Mouse (Mus musculus) MEL (cell line): ENCODE measurements around the gene Dclk1. TPM values are rescaled to one million over a fixed set of nuclear protein-coding genes. Genes with fewer than 3 reads are reported as not detected.

Experiments
- DNase-seq: peaks from one replicate; pipeline ENCODE4 v3.0.0; 2011; ENCODE audit warnings: low read depth, low spot score
- H3K27ac ChIP-seq: 2 replicates; pipeline ENCODE4 v1.5.1; 2012; ENCODE audit warnings: low read depth, mild to moderate bottlenecking, control low read depth, low read length, moderate library complexity; ENCODE audit not compliant: control insufficient read depth
- H3K27me3 ChIP-seq, 2 experiments: fragments of 150-350 bp in 1 of 2; sonication (generic) in 1 of 2; 2 replicates each; pipeline ENCODE4 v1.6.1; 2012; ENCODE audit warnings: low read length in 2 of 2, mild to moderate bottlenecking in 2 of 2, improper control_type of control experiment in 1 of 2, moderate library complexity in 1 of 2; ENCODE audit not compliant: insufficient read depth in 2 of 2, control insufficient read depth in 1 of 2
- H3K36me3 ChIP-seq, 2 experiments: 2 replicates each; pipeline ENCODE4 v1.6.1; 2012 to 2014; ENCODE audit warnings: low read length in 2 of 2, improper control_type of control experiment in 1 of 2, inconsistent platforms in 1 of 2, mild to moderate bottlenecking in 1 of 2; ENCODE audit not compliant: insufficient read depth in 2 of 2, control insufficient read depth in 1 of 2
- H3K4me1 ChIP-seq, 2 experiments: fragments of 150-350 bp in 1 of 2; sonication (generic) in 1 of 2; 2 replicates each; pipeline ENCODE4 v1.6.1; 2012; ENCODE audit warnings: low read length in 2 of 2, improper control_type of control experiment in 1 of 2, mild to moderate bottlenecking in 1 of 2; ENCODE audit not compliant: insufficient read depth in 2 of 2, control insufficient read depth in 1 of 2
- H3K4me3 ChIP-seq, 2 experiments: fragments of 150-350 bp in 1 of 2; sonication (generic) in 1 of 2; 2 replicates each; pipeline ENCODE4 v1.5.1; 2012; ENCODE audit warnings: low read depth in 2 of 2, low read length in 2 of 2, mild to moderate bottlenecking in 2 of 2, moderate library complexity in 2 of 2, control low read depth in 1 of 2, improper control_type of control experiment in 1 of 2; ENCODE audit not compliant: control insufficient read depth in 1 of 2, insufficient read depth in 1 of 2
- H3K79me2 ChIP-seq: 2 replicates; pipeline ENCODE4 v1.6.1; 2012; ENCODE audit warnings: mild to moderate bottlenecking, low read length, moderate library complexity; ENCODE audit not compliant: control insufficient read depth, poor library complexity, insufficient read depth
- H3K9ac ChIP-seq: 2 replicates; pipeline ENCODE4 v1.6.1; 2012; ENCODE audit warnings: low read depth, mild to moderate bottlenecking, control low read depth, low read length, moderate library complexity; ENCODE audit not compliant: control insufficient read depth, poor library complexity, severe bottlenecking
- H3K9me3 ChIP-seq: fragments of 150-350 bp; sonication (generic); replicated peaks from 2 replicates; pipeline ENCODE4 v1.6.1; 2012; ENCODE audit warnings: mild to moderate bottlenecking, low read length, improper control_type of control experiment, moderate library complexity; ENCODE audit not compliant: insufficient read depth
- BHLHE40 ChIP-seq: IDR thresholded peaks from 2 replicates; pipeline ENCODE4 v1.6.1; 2012; ENCODE audit warnings: low read depth, mild to moderate bottlenecking, inconsistent platforms, low read length, improper control_type of control experiment, borderline replicate concordance
- CHD1 ChIP-seq: IDR thresholded peaks from 2 replicates; pipeline ENCODE4 v1.6.1; 2012; ENCODE audit warnings: low read depth, mild to moderate bottlenecking, inconsistent platforms, low read length, improper control_type of control experiment
- CHD2 ChIP-seq: IDR thresholded peaks from 2 replicates; pipeline ENCODE4 v1.6.1; 2011; ENCODE audit warnings: low read length, improper control_type of control experiment
- E2F4 ChIP-seq: IDR thresholded peaks from 2 replicates; pipeline ENCODE4 v1.6.1; 2011; ENCODE audit warnings: low read depth, low read length, improper control_type of control experiment, borderline replicate concordance
- ELF1 ChIP-seq: IDR thresholded peaks from 2 replicates; pipeline ENCODE4 v1.6.1; 2014; ENCODE audit warnings: low read depth, mild to moderate bottlenecking, inconsistent platforms, low read length, improper control_type of control experiment, moderate library complexity
- GABPA ChIP-seq: IDR thresholded peaks from 2 replicates; pipeline ENCODE4 v1.6.1; 2012; ENCODE audit warnings: low read depth, mild to moderate bottlenecking, inconsistent platforms, low read length, improper control_type of control experiment, moderate library complexity
- GATA1 ChIP-seq: IDR thresholded peaks from 2 replicates; pipeline ENCODE4 v1.6.1; 2011; ENCODE audit warnings: low read depth, low read length, improper control_type of control experiment
- MAFK ChIP-seq: IDR thresholded peaks from 2 replicates; pipeline ENCODE4 v1.6.1; 2011; ENCODE audit warnings: low read depth, mild to moderate bottlenecking, low read length, improper control_type of control experiment, borderline replicate concordance
- MAX ChIP-seq: IDR thresholded peaks from 2 replicates; pipeline ENCODE4 v1.6.1; 2011; ENCODE audit warnings: low read length, improper control_type of control experiment
- MAZ ChIP-seq: IDR thresholded peaks from 2 replicates; pipeline ENCODE4 v1.6.1; 2012; ENCODE audit warnings: low read depth, mild to moderate bottlenecking, inconsistent platforms, low read length, improper control_type of control experiment
- MEF2A ChIP-seq: IDR thresholded peaks from 2 replicates; pipeline ENCODE4 v1.6.1; 2014; ENCODE audit warnings: low read depth, mild to moderate bottlenecking, inconsistent platforms, low read length, improper control_type of control experiment; ENCODE audit not compliant: poor library complexity, insufficient replicate concordance, severe bottlenecking; ENCODE audit errors: extremely low read depth
- MXI1 ChIP-seq: IDR thresholded peaks from 2 replicates; pipeline ENCODE4 v1.6.1; 2011; ENCODE audit warnings: mild to moderate bottlenecking, low read depth, low read length, improper control_type of control experiment
- MYB ChIP-seq: IDR thresholded peaks from 2 replicates; pipeline ENCODE4 v1.6.1; 2011; ENCODE audit warnings: mild to moderate bottlenecking, low read depth, low read length, improper control_type of control experiment
- MYC ChIP-seq: IDR thresholded peaks from 2 replicates; pipeline ENCODE4 v1.6.1; 2011; ENCODE audit warnings: low read depth, mild to moderate bottlenecking, low read length, improper control_type of control experiment, moderate library complexity
- NRF1 ChIP-seq: IDR thresholded peaks from 2 replicates; pipeline ENCODE4 v1.6.1; 2014; ENCODE audit warnings: low read depth, mild to moderate bottlenecking, inconsistent platforms, low read length, improper control_type of control experiment, moderate library complexity; ENCODE audit not compliant: poor library complexity, insufficient read depth, severe bottlenecking
- POLR2AphosphoS5 ChIP-seq: IDR thresholded peaks from 2 replicates; pipeline ENCODE4 v1.6.1; 2012; ENCODE audit warnings: low read depth, borderline replicate concordance, mild to moderate bottlenecking, inconsistent platforms, low read length, moderate library complexity, mixed read lengths
- SIN3A ChIP-seq: IDR thresholded peaks from 2 replicates; pipeline ENCODE4 v1.6.1; 2012; ENCODE audit warnings: low read length, improper control_type of control experiment, inconsistent platforms
- TAL1 ChIP-seq: IDR thresholded peaks from 2 replicates; pipeline ENCODE4 v1.6.1; 2012; ENCODE audit warnings: mild to moderate bottlenecking, inconsistent platforms, low read length, moderate library complexity, mixed read lengths
- TBP ChIP-seq: IDR thresholded peaks from 2 replicates; pipeline ENCODE4 v1.8.0; 2011; ENCODE audit warnings: low read depth, low read length, improper control_type of control experiment
- TCF12 ChIP-seq: IDR thresholded peaks from 2 replicates; pipeline ENCODE4 v1.6.1; 2014; ENCODE audit warnings: low read depth, mild to moderate bottlenecking, inconsistent platforms, low read length, improper control_type of control experiment, moderate library complexity
- ZKSCAN1 ChIP-seq: IDR thresholded peaks from 2 replicates; pipeline ENCODE4 v1.6.1; 2012; ENCODE audit warnings: low read depth, mild to moderate bottlenecking, inconsistent platforms, low read length, improper control_type of control experiment, moderate library complexity
- ZNF384 ChIP-seq: IDR thresholded peaks from 2 replicates; pipeline ENCODE4 v1.6.1; 2012; ENCODE audit warnings: low read depth, mild to moderate bottlenecking, inconsistent platforms, low read length, improper control_type of control experiment
- polyA plus RNA-seq, 2 experiments: library from polyadenylated mRNA; stranded (reverse) in 1 of 2; unstranded in 1 of 2; fragments of >175 nt in 1 of 2; fragments of >200 nt in 1 of 2; gene quantifications; 2 replicates each; pipeline versions ENCODE4 v1.2.1 to v1.2.4; 2012; ENCODE audit warnings: low replicate concordance in 2 of 2, low read depth in 1 of 2; ENCODE audit not compliant: insufficient read length in 2 of 2, insufficient read depth in 1 of 2, missing spikeins in 1 of 2
- total RNA-seq: library from RNA; depleted of rRNA; stranded (reverse); fragments of 300-350 nt; gene quantifications from 2 replicates; pipeline ENCODE4 v1.2.3, GENCODE M21; 2012

Dclk1 gene
- total and polyA plus RNA-seq, 3 experiments, result not detected

DNA sequence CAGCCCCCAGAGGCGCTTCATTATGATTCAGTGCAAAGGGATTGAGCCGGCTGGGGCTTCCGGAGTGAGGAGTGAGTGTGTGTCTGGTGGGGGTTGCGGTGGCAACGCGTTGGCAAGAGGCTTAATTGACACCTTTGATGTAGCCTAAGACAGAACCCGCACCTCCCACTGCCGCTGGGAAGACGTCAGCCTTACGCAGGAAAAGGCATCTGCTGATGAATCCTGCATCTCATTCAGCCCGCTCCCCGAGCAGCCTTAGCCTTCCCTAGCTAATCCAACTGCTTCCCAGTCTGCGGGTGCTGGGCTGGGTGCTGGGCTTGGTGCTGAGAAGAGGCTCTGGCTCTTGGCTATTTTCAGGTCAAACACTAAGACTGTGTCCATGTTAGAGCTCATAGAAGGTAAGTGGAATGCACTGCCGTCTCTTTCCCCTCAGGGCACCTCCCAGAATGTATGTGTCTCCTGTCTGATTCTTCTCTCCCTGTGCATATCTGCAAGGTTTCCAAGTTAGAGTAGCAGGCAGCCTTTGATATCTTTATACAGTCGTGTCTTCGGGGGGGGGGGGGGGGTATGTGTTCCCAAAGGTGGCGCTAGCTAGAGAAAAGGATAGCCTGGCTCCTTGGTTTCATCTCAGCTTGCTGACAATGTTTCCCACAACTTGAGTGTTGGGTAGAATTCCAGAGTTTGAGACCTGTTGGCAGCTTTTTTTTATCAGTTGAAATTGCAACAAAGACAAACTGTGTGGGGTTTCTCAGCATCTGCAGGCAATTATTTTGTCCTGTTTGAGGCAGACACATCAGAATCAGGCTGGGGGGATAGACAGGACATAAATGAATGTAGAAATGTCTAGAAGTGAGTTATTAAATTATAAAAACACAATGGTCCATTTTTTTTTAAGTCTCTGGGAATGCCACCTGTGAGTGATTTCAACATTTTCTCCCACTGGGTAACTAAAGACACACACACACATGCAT, 219.8 kb downstream of the Dclk1 start:
- no peak overlapping the region for H3K4me3 ChIP-seq

DNA sequence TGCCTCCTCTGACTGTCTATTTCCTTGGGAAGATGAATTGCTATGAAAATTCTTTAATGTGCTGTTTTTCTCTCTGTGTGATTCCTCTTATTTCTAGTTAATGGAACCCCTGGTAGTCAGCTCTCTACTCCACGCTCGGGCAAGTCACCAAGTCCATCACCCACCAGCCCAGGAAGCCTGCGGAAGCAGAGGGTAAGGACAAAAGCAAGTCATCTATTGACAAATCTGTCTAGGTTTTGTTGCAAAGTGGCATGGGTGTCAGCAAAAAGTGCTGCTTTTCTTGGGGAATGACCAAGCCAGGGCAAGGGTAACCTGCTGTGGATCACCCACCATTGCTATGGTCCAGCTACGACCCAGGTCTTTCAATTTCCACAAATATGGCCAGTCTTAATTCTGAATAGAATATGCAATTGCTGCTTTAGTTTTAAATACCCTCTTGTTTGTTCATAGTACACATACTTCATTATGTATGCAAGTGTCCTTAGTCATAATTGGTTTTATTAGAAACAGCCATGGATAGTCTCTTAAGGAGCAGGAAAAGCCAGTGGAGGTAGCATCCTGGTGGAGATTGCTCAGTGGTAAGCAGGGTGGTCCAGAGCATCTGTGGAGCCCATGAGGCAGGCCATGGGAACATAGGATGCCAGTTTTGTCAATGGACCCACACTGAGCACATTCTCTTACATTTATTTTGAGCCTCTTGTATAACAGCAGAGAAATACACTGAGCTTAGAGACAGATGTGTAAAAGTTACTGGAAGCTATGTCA, 220.9 kb downstream of the Dclk1 start:
- H3K27me3 ChIP-seq, result no peaks in the 10 kb centered on the region; a peak in 1 of 4 replicates
- TF ChIP-seq MAFK (no peak), TBP (no peak), CHD1 (no peak), CHD2 (no peak), MYC (no peak)
- no peak overlapping the region for H3K4me3 ChIP-seq
- H3K27ac ChIP-seq, result no peak overlapping the region
- no peak overlapping the region for H3K9ac ChIP-seq
- DNase-seq, result no peak
- H3K4me1 ChIP-seq, result no peaks in the 10 kb centered on the region
- H3K36me3 ChIP-seq, result no peaks in the 10 kb centered on the region
- no peaks in the 10 kb centered on the region for H3K9me3 ChIP-seq
- no peaks in the 10 kb centered on the region for H3K79me2 ChIP-seq

More for the DNA sequence above, 219.8 kb downstream of the Dclk1 start:
- H3K36me3 ChIP-seq, result no peaks in the 10 kb centered on the region
- no peaks in the 10 kb centered on the region for H3K79me2 ChIP-seq
- TF ChIP-seq GATA1 (no peak), TAL1 (no peak), CHD2 (no peak), MXI1 (no peak), MEF2A (no peak), TCF12 (no peak), SIN3A (no peak), MYB (no peak), E2F4 (no peak), BHLHE40 (no peak), MYC (no peak), MAX (no peak), CHD1 (no peak), ZNF384 (no peak), GABPA (no peak), MAZ (no peak), POLR2AphosphoS5 (no peak), ELF1 (no peak), ZKSCAN1 (no peak), NRF1 (no peak)
- TF ChIP-seq, all 39 proteins: peak for 0
- no peaks in the 10 kb centered on the region; a peak in 1 of 4 replicates for H3K27me3 ChIP-seq
- no peaks in the 10 kb centered on the region for H3K4me1 ChIP-seq
- DNase-seq, result no peak
- H3K9ac ChIP-seq, result no peak overlapping the region
- H3K9me3 ChIP-seq, result no peaks in the 10 kb centered on the region
- H3K27ac ChIP-seq, result no peak overlapping the region
